Mouse (Mus musculus) embryonic stem cell, embryonic (primary cell): ENCODE results near the gene Palm.

ENCODE experiments used
- CTCF ChIA-PET, 4 experiments: fragments of 300-600 bp in 2 of 4; fragments of 350-600 bp in 2 of 4; sonication (Branson Sonifier 250); formaldehyde crosslinking; loops; one replicate each; lab custom pipeline; 2022; ENCODE audit warnings: inconsistent platforms in 2 of 4; lab: Charles Lee
- POLR2A ChIA-PET, 4 experiments: fragments of 300-600 bp in 2 of 4; fragments of 350-600 bp in 2 of 4; sonication (Branson Sonifier 250); formaldehyde crosslinking; loops; one replicate each; lab custom pipeline; 2022; ENCODE audit warnings: antibody characterized with exemption in 4 of 4, inconsistent platforms in 1 of 4; lab: Charles Lee

The Palm gene

GRCm38 (mm10) chr10:79793051-79793737, at the start of gene Palm:
Gene Palm, plus strand, starts transcription at chr10:79793572.
- CTCF ChIA-PET = interaction anchor here (0.5 to 8.2 kb wide), 36 partner anchors 8 to 372 kb away, joined by 3 to 75 read pairs (median 5); no protein-coding TSS in a partner anchor
- POLR2A ChIA-PET = interaction anchor here in 3 of 4 experiments (0.5 to 3.3 kb wide), 21 partner anchors 8 to 156 kb away, joined by 3 to 17 read pairs (median 4); partner anchors contain the start of genes Bsg (in 1 of the 3), Med16 (in 1 of the 3), Ptbp1 (in 1 of the 3) and Rnf126 (in 1 of the 3)

GRCm38 (mm10) chr10:79743650-79744365, 49.6 kb upstream of the Palm start:
- CTCF ChIA-PET = interaction anchor here in 3 of 4 experiments (0.6 to 1.7 kb wide), 4 partner anchors 10 to 163 kb away, joined by 3 to 7 read pairs (median 3); no protein-coding TSS in a partner anchor
- POLR2A ChIA-PET = interaction anchor here in 2 of 4 experiments (0.7 to 1.6 kb wide), 11 partner anchors 8 to 165 kb away, joined by 3 to 6 read pairs (median 3); partner anchors contain the start of genes Fgf22 (in 1 of the 2), Med16 (in 1 of the 2) and Ptbp1 (in 1 of the 2)

- POLR2A ChIA-PET = interaction anchor here in 2 of 4 experiments (0.6 to 3.4 kb wide), 17 partner anchors 11 to 1343 kb away, joined by 3 to 17 read pairs (median 6); partner anchors contain the start of genes Ptbp1 (in 2 of the 2), Bsg (in 1 of the 2), Cdc34 (in 1 of the 2) and Madcam1 (in 1 of the 2)
- CTCF ChIA-PET = interaction anchor here in 3 of 4 experiments (0.6 to 2.0 kb wide), 6 partner anchors 9 to 239 kb away, joined by 3 to 10 read pairs (median 4); partner anchors contain the start of gene Tmem259 (in 1 of the 3)
These were observed 48.0 kb upstream of the Palm start for GRCm38 (mm10) chr10:79745411-79745810.

GRCm38 (mm10) chr10:79745898-79746773, 47.2 kb upstream of the Palm start, which contains the start of gene Polrmt:
Gene Polrmt, minus strand, starts transcription at chr10:79746581.
- CTCF ChIA-PET = interaction anchor here (0.5 to 2.1 kb wide), 29 partner anchors 8 to 1306 kb away, joined by 3 to 18 read pairs (median 4); partner anchors contain the start of genes Bsg (in 1 of the 4), Fgf22 (in 1 of the 4), Madcam1 (in 1 of the 4) and Tmem259 (in 1 of the 4)
- POLR2A ChIA-PET = interaction anchor here in 3 of 4 experiments (0.6 to 3.4 kb wide), 54 partner anchors 8 to 1343 kb away, joined by 3 to 17 read pairs (median 4); partner anchors contain the start of genes Fgf22 (in 3 of the 3), Bsg (in 2 of the 3), Med16 (in 2 of the 3) and Ptbp1 (in 2 of the 3)

- ChIA-PET CTCF (interaction anchor here in 3 of 4 experiments (0.5 to 2.1 kb wide), 22 partner anchors 8 to 237 kb away, joined by 3 to 14 read pairs (median 4); partner anchors contain the start of genes Bsg (in 1 of the 3), Fgf22 (in 1 of the 3), Madcam1 (in 1 of the 3) and Tmem259 (in 1 of the 3)), POLR2A (interaction anchor here in 3 of 4 experiments (0.6 to 3.4 kb wide), 46 partner anchors 8 to 238 kb away, joined by 3 to 17 read pairs (median 5); partner anchors contain the start of genes Fgf22 (in 3 of the 3), Bsg (in 2 of the 3), Med16 (in 2 of the 3) and Ptbp1 (in 2 of the 3))
These were observed 46.6 kb upstream of the Palm start for GRCm38 (mm10) chr10:79746774-79747151.

GRCm38 (mm10) chr10:79748496-79748895, 44.9 kb upstream of the Palm start:
- POLR2A ChIA-PET = interaction anchor here in 3 of 4 experiments (0.6 to 3.4 kb wide), 12 partner anchors 8 to 209 kb away, joined by 3 to 17 read pairs (median 3); partner anchors contain the start of genes Ptbp1 (in 2 of the 3) and Bsg (in 1 of the 3)
- CTCF ChIA-PET = interaction anchor here in 1 of 4 experiments (1.4 to 2.4 kb wide), 2 partner anchors 10 to 32 kb away, joined by 7 to 11 read pairs; no protein-coding TSS in a partner anchor

GRCm38 (mm10) chr10:79754856-79755516, 38.4 kb upstream of the Palm start, which contains the start of gene Fgf22:
Gene Fgf22, plus strand, starts transcription at chr10:79755076.
- POLR2A ChIA-PET = interaction anchor here (0.5 to 2.5 kb wide), 18 partner anchors 8 to 413 kb away, joined by 3 to 9 read pairs (median 4); partner anchors contain the start of genes Polrmt (in 3 of the 4), Rnf126 (in 2 of the 4) and Ptbp1 (in 1 of the 4)
- CTCF ChIA-PET = interaction anchor here in 3 of 4 experiments (0.5 to 1.8 kb wide), 12 partner anchors 8 to 278 kb away, joined by 3 to 6 read pairs (median 3); partner anchors contain the start of gene Polrmt (in 1 of the 3)

- CTCF ChIA-PET = interaction anchor here in 2 of 4 experiments (0.7 to 1.8 kb wide), 6 partner anchors 9 to 129 kb away, joined by 3 to 6 read pairs (median 4); partner anchors contain the start of gene Polrmt (in 1 of the 2)
- POLR2A ChIA-PET = interaction anchor here (0.6 to 2.5 kb wide), 21 partner anchors 8 to 411 kb away, joined by 3 to 9 read pairs (median 4); partner anchors contain the start of genes Polrmt (in 2 of the 4), Ptbp1 (in 2 of the 4) and Rnf126 (in 1 of the 4)
These were observed 37.5 kb upstream of the Palm start for GRCm38 (mm10) chr10:79755854-79756253.

- CTCF ChIA-PET = interaction anchor here in 2 of 4 experiments (1.0 to 1.8 kb wide), 3 partner anchors 10 to 24 kb away, joined by 3 to 6 read pairs (median 4); partner anchors contain the start of gene Polrmt (in 1 of the 2)
- POLR2A ChIA-PET = interaction anchor here in 3 of 4 experiments (0.7 to 2.5 kb wide), 11 partner anchors 8 to 97 kb away, joined by 3 to 9 read pairs (median 5); partner anchors contain the start of genes Polrmt (in 2 of the 3), Ptbp1 (in 1 of the 3) and Rnf126 (in 1 of the 3)
These were observed 36.7 kb upstream of the Palm start for GRCm38 (mm10) chr10:79756660-79757059.

GRCm38 (mm10) chr10:79759675-79760074, 33.7 kb upstream of the Palm start:
- ChIA-PET CTCF (interaction anchor here in 3 of 4 experiments (0.6 to 1.0 kb wide), 6 partner anchors 26 to 72 kb away, joined by 3 to 17 read pairs (median 6); no protein-coding TSS in a partner anchor), POLR2A (interaction anchor here in 3 of 4 experiments (0.6 to 1.6 kb wide), 10 partner anchors 10 to 1203 kb away, joined by 3 to 11 read pairs (median 3); no protein-coding TSS in a partner anchor)

GRCm38 (mm10) chr10:79760603-79761143, 32.7 kb upstream of the Palm start:
- ChIA-PET POLR2A (interaction anchor here in 2 of 4 experiments (0.8 to 1.6 kb wide), 8 partner anchors 12 to 57 kb away, joined by 3 to 4 read pairs (median 4); no protein-coding TSS in a partner anchor), CTCF (interaction anchor here in 2 of 4 experiments (0.6 to 1.6 kb wide), 3 partner anchors 49 to 1194 kb away, joined by 3 to 5 read pairs (median 4); no protein-coding TSS in a partner anchor)

- ChIA-PET CTCF (no interaction called here), POLR2A (interaction anchor here in 2 of 4 experiments (0.9 to 1.4 kb wide), 6 partner anchors 11 to 25 kb away, joined by 3 to 4 read pairs (median 3); partner anchors contain the start of gene Polrmt (in 1 of the 2))
These were observed 30.5 kb upstream of the Palm start for GRCm38 (mm10) chr10:79762875-79763274.

- CTCF ChIA-PET = interaction anchor here in 2 of 4 experiments (0.6 to 1.6 kb wide), 3 partner anchors 16 to 57 kb away, joined by 3 to 6 read pairs (median 5); no protein-coding TSS in a partner anchor
- POLR2A ChIA-PET = interaction anchor here in 3 of 4 experiments (0.7 to 2.6 kb wide), 10 partner anchors 8 to 401 kb away, joined by 3 to 16 read pairs (median 3); partner anchors contain the start of genes Cirbp (in 1 of the 3), Fgf22 (in 1 of the 3), Polrmt (in 1 of the 3) and Ptbp1 (in 1 of the 3)
These were observed 29.1 kb upstream of the Palm start for GRCm38 (mm10) chr10:79764234-79764633.

- ChIA-PET POLR2A (interaction anchor here in 3 of 4 experiments (0.5 to 2.6 kb wide), 19 partner anchors 10 to 288 kb away, joined by 3 to 17 read pairs (median 4); partner anchors contain the start of genes Fgf22 (in 2 of the 3), Polrmt (in 2 of the 3) and Ptbp1 (in 2 of the 3)), CTCF (interaction anchor here in 3 of 4 experiments (0.7 to 4.5 kb wide), 6 partner anchors 10 to 47 kb away, joined by 3 to 58 read pairs (median 4); partner anchors contain the start of gene Fgf22 (in 2 of the 3))
These were observed 28.1 kb upstream of the Palm start for GRCm38 (mm10) chr10:79765228-79765745.
